Mouse (Mus musculus): Measurements from ENCODE around the gene Dolpp1. TPM values are rescaled to one million over a fixed set of nuclear protein-coding genes. Genes with fewer than 3 reads are reported as not detected.

The Dolpp1 gene
- polyA plus RNA-seq, 1 experiment from 2014 or later, result 12.2 TPM

- Histone ChIP-seq H3K36me3 (replicated peaks; ENCODE audit: insufficient read depth, low read length) (peaks cover 23% of the 10 kb centered on the region), H3K27ac (ENCODE audit: low read depth) (no peak overlapping the region), H3K9ac (replicated peaks) (no peak overlapping the region), H3K9me3 (ENCODE audit: low read length) (no peaks in the 10 kb centered on the region), H3K4me1 (ENCODE audit: insufficient read depth) (peaks cover 9% of the 10 kb centered on the region), H3K4me3 (ENCODE audit: low read depth, low read length) (no peak overlapping the region), H3K4me2 (ENCODE audit: low read depth, low read length) (no peak overlapping the region), H3K27me3 (ENCODE audit: insufficient read depth, low read length) (no peaks in the 10 kb centered on the region)
- no peak for DNase-seq
- WGBS (ENCODE audit: insufficient replicate concordance), result 84% methylated on average over 7 of the region's 7 CpGs
- TF ChIP-seq CTCF (IDR thresholded peaks at IDR 0.05; ENCODE audit: low read depth) (no peak), EP300 (IDR thresholded peaks at IDR 0.05; ENCODE audit: low read depth) (no peak)
- ATAC-seq, result no peak
Observed at GRCm38 (mm10) chr2:30395757-30396156, 3.7 kb downstream of the Dolpp1 start.

GRCm38 (mm10) chr2:30396246-30396645 lies 4.2 kb downstream of the Dolpp1 start:
- peaks cover 9% of the 10 kb centered on the region for H3K4me1 ChIP-seq (ENCODE audit: insufficient read depth)
- H3K9me3 ChIP-seq (ENCODE audit: low read length), result no peaks in the 10 kb centered on the region
- H3K27ac ChIP-seq (ENCODE audit: low read depth), result no peak overlapping the region
- H3K4me2 ChIP-seq (ENCODE audit: low read depth, low read length), result no peak overlapping the region
- WGBS (ENCODE audit: insufficient replicate concordance), result 73% methylated on average over 7 of the region's 7 CpGs
- H3K27me3 ChIP-seq (ENCODE audit: insufficient read depth, low read length), result no peaks in the 10 kb centered on the region
- no peak for ATAC-seq
- no peak overlapping the region for H3K4me3 ChIP-seq (ENCODE audit: low read depth, low read length)
- no peak for DNase-seq
- no peak for TF ChIP-seq CTCF (IDR thresholded peaks at IDR 0.05; ENCODE audit: low read depth)
- TF ChIP-seq EP300 (IDR thresholded peaks at IDR 0.05; ENCODE audit: low read depth), result no peak
- peaks cover 23% of the 10 kb centered on the region for H3K36me3 ChIP-seq (replicated peaks; ENCODE audit: insufficient read depth, low read length)
- H3K9ac ChIP-seq (replicated peaks), result no peak overlapping the region

DNA sequence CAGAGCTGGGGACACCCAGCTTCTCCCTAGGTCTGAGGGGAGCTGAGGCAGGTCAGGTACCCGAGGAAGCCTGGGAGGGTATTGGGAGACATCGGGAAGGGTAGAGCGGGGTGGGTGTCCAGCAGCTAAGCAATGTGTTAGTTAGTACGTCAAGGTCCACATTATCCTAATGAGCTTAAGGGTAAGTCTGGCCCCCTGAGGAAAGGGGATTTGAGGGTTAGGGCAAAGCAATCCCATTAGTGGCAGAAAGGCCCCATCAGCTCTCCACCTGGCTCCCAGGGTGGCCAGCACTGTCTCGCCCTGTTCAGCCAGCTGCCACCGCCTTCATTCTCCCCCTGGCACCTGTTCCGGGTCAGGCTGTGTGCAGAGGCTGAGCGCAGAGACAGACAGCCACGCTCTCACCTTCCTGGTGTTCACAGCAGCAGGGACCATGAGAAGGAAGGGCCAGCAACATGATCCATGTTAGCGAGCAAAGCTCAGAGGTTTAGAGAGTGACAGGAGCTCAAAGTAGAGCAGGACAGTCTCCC lies 6.0 kb downstream of the Dolpp1 start:
- 93% methylated on average over 10 of the region's 10 CpGs for WGBS (ENCODE audit: insufficient replicate concordance)
- Histone ChIP-seq H3K4me2 (ENCODE audit: low read depth, low read length) (no peak overlapping the region), H3K4me1 (ENCODE audit: insufficient read depth) (peaks cover 6% of the 10 kb centered on the region), H3K9me3 (ENCODE audit: low read length) (no peaks in the 10 kb centered on the region), H3K9ac (replicated peaks) (no peak overlapping the region), H3K27me3 (ENCODE audit: insufficient read depth, low read length) (no peaks in the 10 kb centered on the region), H3K27ac (ENCODE audit: low read depth) (no peak overlapping the region), H3K36me3 (replicated peaks; ENCODE audit: insufficient read depth, low read length) (peaks cover 39% of the 10 kb centered on the region), H3K4me3 (ENCODE audit: low read depth, low read length) (no peak overlapping the region)
- ATAC-seq (no peak), DNase-seq (no peak)
- no peak for TF ChIP-seq EP300 (IDR thresholded peaks at IDR 0.05; ENCODE audit: low read depth)
- no peak for TF ChIP-seq CTCF (IDR thresholded peaks at IDR 0.05; ENCODE audit: low read depth)

- H3K9ac ChIP-seq (replicated peaks), result no peak overlapping the region
- no peak overlapping the region for H3K4me3 ChIP-seq (ENCODE audit: low read depth, low read length)
- WGBS (ENCODE audit: insufficient replicate concordance), result 81% methylated on average over 20 of the region's 20 CpGs
- ATAC-seq (no peak), DNase-seq (no peak)
- H3K4me2 ChIP-seq (ENCODE audit: low read depth, low read length), result no peak overlapping the region
- no peak for TF ChIP-seq EP300 (IDR thresholded peaks at IDR 0.05; ENCODE audit: low read depth)
- TF ChIP-seq CTCF (IDR thresholded peaks at IDR 0.05; ENCODE audit: low read depth), result no peak
- H3K27me3 ChIP-seq (ENCODE audit: insufficient read depth, low read length), result no peaks in the 10 kb centered on the region
- H3K4me1 ChIP-seq (ENCODE audit: insufficient read depth), result no peaks in the 10 kb centered on the region
- no peaks in the 10 kb centered on the region for H3K9me3 ChIP-seq (ENCODE audit: low read length)
- H3K27ac ChIP-seq (ENCODE audit: low read depth), result no peak overlapping the region
- H3K36me3 ChIP-seq (replicated peaks; ENCODE audit: insufficient read depth, low read length), result peaks cover 50% of the 10 kb centered on the region
Observed at GRCm38 (mm10) chr2:30399191-30400171, 7.4 kb downstream of the Dolpp1 start.

DNA sequence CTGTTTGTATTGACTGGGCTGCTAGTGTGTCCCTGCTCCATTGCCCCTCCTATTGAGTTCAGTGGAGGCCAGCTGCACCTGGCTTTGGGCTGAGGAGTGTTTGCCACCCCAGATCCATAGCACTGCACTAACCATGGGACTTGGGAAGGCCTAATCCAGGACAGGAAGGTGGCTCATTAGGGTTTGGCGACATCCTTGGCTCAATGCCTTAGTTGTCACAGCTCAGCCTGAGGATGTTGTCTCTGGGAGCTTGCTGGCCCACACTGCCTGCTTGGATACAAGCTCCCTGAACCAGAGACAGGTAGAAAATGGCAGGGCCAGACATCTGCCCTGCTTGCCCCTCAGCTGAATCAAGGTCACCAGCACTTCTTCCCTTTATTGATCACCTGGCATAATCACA lies 9.5 kb downstream of the Dolpp1 start:
- Histone ChIP-seq H3K27ac (ENCODE audit: low read depth) (no peak overlapping the region), H3K27me3 (ENCODE audit: insufficient read depth, low read length) (no peaks in the 10 kb centered on the region), H3K4me2 (ENCODE audit: low read depth, low read length) (no peak overlapping the region), H3K9me3 (ENCODE audit: low read length) (no peaks in the 10 kb centered on the region), H3K4me3 (ENCODE audit: low read depth, low read length) (no peak overlapping the region), H3K36me3 (replicated peaks; ENCODE audit: insufficient read depth, low read length) (peaks cover 64% of the 10 kb centered on the region), H3K9ac (replicated peaks) (no peak overlapping the region), H3K4me1 (ENCODE audit: insufficient read depth) (no peaks in the 10 kb centered on the region)
- DNase-seq (no peak), ATAC-seq (no peak)
- TF ChIP-seq EP300 (IDR thresholded peaks at IDR 0.05; ENCODE audit: low read depth) (no peak), CTCF (IDR thresholded peaks at IDR 0.05; ENCODE audit: low read depth) (no peak)
- WGBS (ENCODE audit: insufficient replicate concordance), result 81% methylated on average over 1 of the region's 1 CpGs

GRCm38 (mm10) chr2:30402351-30402826 lies 10.3 kb downstream of the Dolpp1 start:
- Histone ChIP-seq H3K4me2 (ENCODE audit: low read depth, low read length) (no peak overlapping the region), H3K36me3 (replicated peaks; ENCODE audit: insufficient read depth, low read length) (peaks cover 65% of the 10 kb centered on the region), H3K9me3 (ENCODE audit: low read length) (no peaks in the 10 kb centered on the region), H3K27me3 (ENCODE audit: insufficient read depth, low read length) (no peaks in the 10 kb centered on the region), H3K4me3 (ENCODE audit: low read depth, low read length) (no peak overlapping the region), H3K9ac (replicated peaks) (no peak overlapping the region), H3K27ac (ENCODE audit: low read depth) (no peak overlapping the region), H3K4me1 (ENCODE audit: insufficient read depth) (no peaks in the 10 kb centered on the region)
- 89% methylated on average over 9 of the region's 9 CpGs for WGBS (ENCODE audit: insufficient replicate concordance)
- DNase-seq, result no peak
- no peak for ATAC-seq
- TF ChIP-seq CTCF (IDR thresholded peaks at IDR 0.05; ENCODE audit: low read depth), result no peak
- no peak for TF ChIP-seq EP300 (IDR thresholded peaks at IDR 0.05; ENCODE audit: low read depth)

Data from liver, postnatal 0 days (tissue).